Mouse (Mus musculus): ENCODE data around the gene Card9. TPM values are rescaled to one million over a fixed set of nuclear protein-coding genes. Genes with fewer than 3 reads are reported as not detected.

Card9 gene
- polyA plus RNA-seq, 1 experiment from 2014 or later, result 0.50 TPM

Other genes with a start within 250 kb of the Card9 start
- 4.7 TPM in 2 replicates for gene Nacc2, start 237.7 kb downstream of the Card9 start, polyA plus RNA-seq (2016; fragmentation: Nextera tagmentation; extraction: Ambion mirVana)
- gene Lhx3, start 152.6 kb downstream of the Card9 start, polyA plus RNA-seq (2016; fragmentation: Nextera tagmentation; extraction: Ambion mirVana), result not detected in 2 replicates
- 16.1 TPM in 2 replicates for gene Qsox2, start 123.4 kb downstream of the Card9 start, polyA plus RNA-seq (2016; fragmentation: Nextera tagmentation; extraction: Ambion mirVana)
- gene Ccdc187, start 66.4 kb downstream of the Card9 start, polyA plus RNA-seq (2016; fragmentation: Nextera tagmentation; extraction: Ambion mirVana), result not detected in 2 replicates
- gene Gpsm1, start 45.4 kb downstream of the Card9 start, polyA plus RNA-seq (2016; fragmentation: Nextera tagmentation; extraction: Ambion mirVana), result 73.4 and 74.1 TPM in 2 replicates
- gene Dnlz, start 8.8 kb downstream of the Card9 start, polyA plus RNA-seq (2016; fragmentation: Nextera tagmentation; extraction: Ambion mirVana), result 32.2 and 32.5 TPM in 2 replicates
- gene Snapc4, start 19.7 kb upstream of the Card9 start, polyA plus RNA-seq (2016; fragmentation: Nextera tagmentation; extraction: Ambion mirVana), result 36.7 and 39.4 TPM in 2 replicates
- gene Entr1, start 28.4 kb upstream of the Card9 start, polyA plus RNA-seq (2016; fragmentation: Nextera tagmentation; extraction: Ambion mirVana), result 170 TPM in 2 replicates
- 116 TPM in 2 replicates for gene Pmpca, start 28.4 kb upstream of the Card9 start, polyA plus RNA-seq (2016; fragmentation: Nextera tagmentation; extraction: Ambion mirVana)
- gene Inpp5e, start 48.3 kb upstream of the Card9 start, polyA plus RNA-seq (2016; fragmentation: Nextera tagmentation; extraction: Ambion mirVana), result 29.1 and 30.3 TPM in 2 replicates
- gene Sec16a, start 84.3 kb upstream of the Card9 start, polyA plus RNA-seq (2016; fragmentation: Nextera tagmentation; extraction: Ambion mirVana), result 25.6 and 33.0 TPM in 2 replicates
- gene Notch1, start 155.7 kb upstream of the Card9 start, polyA plus RNA-seq (2016; fragmentation: Nextera tagmentation; extraction: Ambion mirVana), result 13.7 and 14.0 TPM in 2 replicates
- gene Egfl7, start 219.1 kb upstream of the Card9 start, polyA plus RNA-seq (2016; fragmentation: Nextera tagmentation; extraction: Ambion mirVana), result 77.4 and 82.1 TPM in 2 replicates
- 0.31 TPM in 1 of 2 replicates, not detected in the other for gene Gm20532, start 225.7 kb upstream of the Card9 start, polyA plus RNA-seq (2016; fragmentation: Nextera tagmentation; extraction: Ambion mirVana)
- 17.1 and 18.4 TPM in 2 replicates for gene Agpat2, start 243.5 kb upstream of the Card9 start, polyA plus RNA-seq (2016; fragmentation: Nextera tagmentation; extraction: Ambion mirVana)